Mouse (Mus musculus) cortical plate, adult 2 months (tissue): ENCODE measurements around the gene Ascc1.
"Not testable (repeated sequence)": the region's sequence is repeated elsewhere in the genome, so short reads cannot be mapped to it uniquely, and the experiment has no call there.

Source experiments
- CTCF ChIP-seq: fragments of 200-500 bp; IDR thresholded peaks from 2 replicates; pipeline ENCODE4 v1.5.1; 2011; ENCODE audit warnings: mild to moderate bottlenecking, control low read depth, low read length; ENCODE audit not compliant: insufficient read depth; ENCODE audit errors: extremely low read depth
- POLR2A ChIP-seq: fragments of 200-500 bp; IDR thresholded peaks from 2 replicates; pipeline ENCODE4 v1.6.1; 2011; ENCODE audit warnings: mild to moderate bottlenecking, low read length, control low read depth; ENCODE audit not compliant: insufficient read depth; ENCODE audit errors: extremely low read depth

DNA sequence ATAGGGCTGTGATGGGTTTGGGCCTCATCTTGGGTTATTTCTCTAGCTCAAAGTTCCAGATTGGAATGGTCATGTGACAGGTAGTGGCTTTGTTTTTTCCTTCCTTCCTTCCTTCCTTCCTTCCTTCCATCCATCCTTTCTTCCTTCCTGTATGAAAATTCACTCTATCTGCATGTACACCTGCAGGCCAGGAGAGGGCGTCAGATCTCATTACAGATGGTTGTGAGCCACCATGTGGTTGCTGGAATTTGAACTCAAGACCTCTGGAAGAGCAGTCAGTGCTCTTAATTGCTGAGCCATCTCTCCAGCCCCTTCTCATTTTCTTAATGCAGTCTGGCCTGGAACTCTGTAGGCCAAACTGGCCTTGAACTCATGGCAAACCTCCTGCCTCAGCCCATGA, 133.4 kb downstream of the Ascc1 start:
- not testable (repeated sequence) for TF ChIP-seq POLR2A
- TF ChIP-seq CTCF, result peak; percentile 6; the same call in 1 of the 2 replicates
